Mouse (Mus musculus) forebrain, postnatal 0 days (tissue): ENCODE data around the gene Prtn3. TPM values are rescaled to one million over a fixed set of nuclear protein-coding genes. Genes with fewer than 3 reads are reported as not detected.

Experiments used
- ATAC-seq: fragments of 200-750 bp; cut with Nextera tagmentation; 2 replicates; pipeline ENCODE4 v1.8.0; 2017; ENCODE audit warnings: mild to moderate bottlenecking, moderate library complexity
- DNase-seq: peaks from one replicate; pipeline ENCODE4 v3.0.0-alpha.2; 2015
- H3K27ac ChIP-seq: fragments of 300-500 bp; sonication (generic); 2 replicates; pipeline ENCODE4 v1.5.1; 2014; ENCODE audit warnings: low read depth, mild to moderate bottlenecking, antibody characterized with exemption, low read length, moderate library complexity, mixed read lengths
- H3K27me3 ChIP-seq: fragments of 300-500 bp; sonication (generic); 2 replicates; pipeline ENCODE4 v1.6.1; 2014; ENCODE audit warnings: mild to moderate bottlenecking, low read length, mixed read lengths; ENCODE audit not compliant: insufficient read depth
- H3K36me3 ChIP-seq: fragments of 300-500 bp; sonication (generic); 2 replicates; pipeline ENCODE4 v1.6.1; 2014; ENCODE audit warnings: mild to moderate bottlenecking, moderate library complexity; ENCODE audit not compliant: insufficient read depth
- H3K4me1 ChIP-seq: fragments of 300-500 bp; sonication (generic); 2 replicates; pipeline ENCODE4 v1.6.1; 2014; ENCODE audit warnings: antibody characterized with exemption; ENCODE audit not compliant: insufficient read depth
- H3K4me2 ChIP-seq: fragments of 300-500 bp; sonication (generic); 2 replicates; pipeline ENCODE4 v1.6.1; 2014; ENCODE audit warnings: low read depth, mild to moderate bottlenecking, moderate library complexity
- H3K4me3 ChIP-seq: fragments of 300-500 bp; sonication (generic); 2 replicates; pipeline ENCODE4 v1.5.1; 2014; ENCODE audit warnings: low read depth, low read length, mixed read lengths
- H3K9ac ChIP-seq: fragments of 300-500 bp; sonication (generic); 2 replicates; pipeline ENCODE4 v1.6.1; 2014; ENCODE audit warnings: mild to moderate bottlenecking
- H3K9me3 ChIP-seq: fragments of 300-500 bp; sonication (generic); 2 replicates; pipeline ENCODE4 v1.6.1; 2016; ENCODE audit warnings: low read length
- CTCF ChIP-seq: sonication (generic); IDR thresholded peaks from 2 replicates; pipeline ENCODE4 v1.5.1; 2016; ENCODE audit warnings: antibody characterized with exemption, control low read depth, low read depth
- WGBS: fragments of 180-500 bp; shearing (Covaris S2); extraction: QIAGEN DNeasy Blood & Tissue Kit; methylation state at CpG from one replicate; pipeline ENCODE4 v1.1.7; 2014; 5-methylcytosine and 5-hydroxymethylcytosine counted together
- polyA plus RNA-seq: library from polyadenylated mRNA; unstranded; fragments of >200 nt; fragmentation: Nextera tagmentation; extraction: Ambion mirVana; gene quantifications from 2 replicates; pipeline ENCODE4 v1.2.1, GENCODE M21; 2015
- total RNA-seq: library from RNA; depleted of rRNA; stranded (reverse); fragments of >200 nt; gene quantifications from 2 replicates; pipeline ENCODE4 v1.2.3, GENCODE M21; 2014

Gene Prtn3
- total and polyA plus RNA-seq, 2 experiments from 2014 or later: 4.9 to 15.4 TPM

DNA sequence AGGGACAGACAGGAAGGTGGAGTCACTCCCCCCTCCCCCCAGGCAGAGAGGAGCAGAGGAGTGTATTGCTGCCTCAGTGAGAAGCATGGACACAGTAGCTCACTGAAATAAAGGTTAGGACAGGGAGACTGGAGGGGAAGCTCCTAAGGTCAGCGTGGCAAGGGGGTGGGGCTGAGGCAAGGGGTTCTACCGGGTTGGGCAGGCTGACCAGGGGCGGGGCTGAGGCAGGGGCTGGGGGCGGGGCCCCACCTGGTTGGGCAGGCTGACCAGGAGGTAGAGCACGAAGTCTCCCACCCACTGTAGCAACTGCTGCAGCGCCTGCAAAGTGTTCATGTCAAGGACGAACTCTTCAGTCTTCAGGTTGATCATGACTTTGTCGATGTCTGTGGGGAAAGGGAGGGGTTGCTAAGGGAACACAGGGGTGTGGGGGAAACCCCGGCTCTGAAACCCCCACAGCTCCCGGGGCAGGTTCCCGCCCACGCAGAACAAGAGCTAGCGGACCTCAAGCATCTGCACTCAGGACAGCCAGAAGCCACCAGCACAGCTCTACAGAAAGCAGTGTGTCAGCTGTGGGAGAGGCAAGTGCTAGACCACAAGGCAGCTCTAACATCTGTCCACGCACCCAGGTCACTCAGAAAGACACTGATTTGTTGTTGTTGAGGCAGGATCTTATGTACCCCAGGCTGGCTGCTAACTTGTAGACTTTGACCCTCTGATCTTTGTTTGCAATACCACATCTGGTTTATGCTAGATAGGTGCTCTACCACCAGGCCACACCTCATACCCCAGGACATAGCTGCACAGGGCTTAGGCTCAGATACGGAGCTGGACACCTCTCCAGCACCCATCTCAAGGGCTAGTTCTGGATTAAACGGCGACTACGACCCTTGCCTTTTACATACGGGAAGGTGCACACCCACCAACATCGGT, 23.3 kb downstream of the Prtn3 start:
- DNase-seq: no peak
- 54% methylated on average over 20 of the region's 20 CpGs for WGBS
- Histone ChIP-seq H3K36me3 (peaks cover 53% of the 10 kb centered on the region), H3K9ac (no peak overlapping the region), H3K27ac (no peak overlapping the region), H3K27me3 (no peaks in the 10 kb centered on the region), H3K4me2 (no peak overlapping the region), H3K4me3 (no peak overlapping the region), H3K9me3 (no peaks in the 10 kb centered on the region), H3K4me1 (no peaks in the 10 kb centered on the region)
- no peak for TF ChIP-seq CTCF
- ATAC-seq: no peak

DNA sequence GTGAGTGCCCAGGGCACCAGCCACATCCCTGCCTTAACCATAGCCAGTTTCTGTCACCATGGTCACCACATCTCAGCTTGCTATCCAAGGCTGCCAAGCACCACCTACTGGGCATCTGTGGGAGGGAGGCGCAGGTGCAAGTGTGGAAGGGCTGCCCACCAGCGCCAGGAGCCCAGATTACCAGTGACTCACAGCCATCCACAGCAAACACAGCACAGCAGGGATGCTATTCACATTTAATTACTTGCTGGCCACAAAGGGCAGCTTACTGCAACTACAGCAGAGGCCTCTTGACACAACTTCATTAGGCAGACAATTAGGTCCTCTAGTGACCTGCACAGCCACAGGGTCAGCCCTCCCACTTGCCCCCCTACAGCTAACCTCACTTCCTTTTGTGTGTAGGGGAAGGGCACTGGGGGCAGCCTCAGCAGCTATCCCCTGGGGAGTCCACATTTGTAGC, 26.7 kb downstream of the Prtn3 start:
- H3K27me3 ChIP-seq: no peaks in the 10 kb centered on the region
- ATAC-seq: peak; percentile 88
- no peaks in the 10 kb centered on the region for H3K9me3 ChIP-seq
- no peak overlapping the region for H3K4me2 ChIP-seq
- peak; percentile 61 for TF ChIP-seq CTCF
- WGBS: 10% methylated on average over 2 of the region's 2 CpGs
- H3K9ac ChIP-seq: no peak overlapping the region
- H3K36me3 ChIP-seq: peaks cover 61% of the 10 kb centered on the region
- H3K4me3 ChIP-seq: no peak overlapping the region
- H3K27ac ChIP-seq: peak overlapping the region; percentile 40; the same call in 1 of the 2 replicates
- DNase-seq: peak; percentile 59
- H3K4me1 ChIP-seq: no peaks in the 10 kb centered on the region

DNA sequence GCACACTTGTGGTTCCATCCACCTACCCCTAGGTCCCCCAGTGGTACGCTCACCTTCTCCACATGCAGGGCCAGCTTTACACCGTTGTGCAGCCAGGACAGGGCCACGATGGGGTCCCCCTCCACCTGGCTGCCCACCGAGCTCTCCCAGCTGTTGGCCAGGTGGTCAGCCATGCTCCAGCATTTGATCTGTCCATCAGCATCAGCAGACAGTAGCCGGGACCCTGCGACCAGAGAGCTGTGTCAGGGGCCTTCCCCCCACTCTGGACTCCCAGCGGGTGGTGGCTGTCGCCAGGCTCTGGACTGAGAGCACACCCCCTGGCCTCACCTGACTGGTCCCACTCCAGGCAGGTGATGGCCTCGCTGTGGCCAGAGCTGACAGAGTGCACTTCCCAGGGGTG, 32.4 kb downstream of the Prtn3 start:
- H3K4me2 ChIP-seq: no peak overlapping the region
- no peak for TF ChIP-seq CTCF
- WGBS: 89% methylated on average over 9 of the region's 9 CpGs

DNA sequence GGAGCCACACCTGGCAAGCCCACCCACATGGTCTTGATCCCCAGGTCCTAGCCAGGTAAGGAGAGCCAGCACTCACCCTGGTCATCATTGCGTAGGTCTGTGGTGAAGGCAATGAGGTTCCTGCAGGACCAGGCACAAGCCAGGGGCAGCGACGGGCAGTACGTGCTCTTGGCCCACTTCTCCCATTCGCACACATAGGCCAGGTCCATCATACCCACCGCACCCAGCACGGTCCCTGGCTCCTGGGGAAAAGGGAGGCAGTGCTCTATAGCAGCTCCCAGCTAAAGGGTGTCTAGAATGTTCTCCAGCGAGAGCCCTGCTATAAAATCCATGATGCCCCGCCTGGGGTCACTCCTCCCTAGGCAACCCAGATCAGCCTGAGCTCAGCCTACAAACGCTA, 33.1 kb downstream of the Prtn3 start:
- peaks cover 47% of the 10 kb centered on the region for H3K36me3 ChIP-seq
- DNase-seq (no peak), ATAC-seq (no peak)
- no peak for TF ChIP-seq CTCF
- peaks cover 3% of the 10 kb centered on the region; the same call in 1 of the 2 replicates for H3K4me1 ChIP-seq
- H3K9me3 ChIP-seq: no peaks in the 10 kb centered on the region
- H3K4me2 ChIP-seq: no peak overlapping the region
- H3K9ac ChIP-seq: no peak overlapping the region
- no peak overlapping the region for H3K27ac ChIP-seq
- H3K4me3 ChIP-seq: no peak overlapping the region
- 92% methylated on average over 10 of the region's 10 CpGs for WGBS
- H3K27me3 ChIP-seq: no peaks in the 10 kb centered on the region

More for the DNA sequence above, 32.4 kb downstream of the Prtn3 start:
- peaks cover 3% of the 10 kb centered on the region; the same call in 1 of the 2 replicates for H3K4me1 ChIP-seq
- no peak overlapping the region for H3K27ac ChIP-seq
- H3K9me3 ChIP-seq: no peaks in the 10 kb centered on the region
- no peak overlapping the region for H3K9ac ChIP-seq
- H3K27me3 ChIP-seq: no peaks in the 10 kb centered on the region
- ATAC-seq (no peak), DNase-seq (no peak)
- no peak overlapping the region for H3K4me3 ChIP-seq
- peaks cover 47% of the 10 kb centered on the region for H3K36me3 ChIP-seq

DNA sequence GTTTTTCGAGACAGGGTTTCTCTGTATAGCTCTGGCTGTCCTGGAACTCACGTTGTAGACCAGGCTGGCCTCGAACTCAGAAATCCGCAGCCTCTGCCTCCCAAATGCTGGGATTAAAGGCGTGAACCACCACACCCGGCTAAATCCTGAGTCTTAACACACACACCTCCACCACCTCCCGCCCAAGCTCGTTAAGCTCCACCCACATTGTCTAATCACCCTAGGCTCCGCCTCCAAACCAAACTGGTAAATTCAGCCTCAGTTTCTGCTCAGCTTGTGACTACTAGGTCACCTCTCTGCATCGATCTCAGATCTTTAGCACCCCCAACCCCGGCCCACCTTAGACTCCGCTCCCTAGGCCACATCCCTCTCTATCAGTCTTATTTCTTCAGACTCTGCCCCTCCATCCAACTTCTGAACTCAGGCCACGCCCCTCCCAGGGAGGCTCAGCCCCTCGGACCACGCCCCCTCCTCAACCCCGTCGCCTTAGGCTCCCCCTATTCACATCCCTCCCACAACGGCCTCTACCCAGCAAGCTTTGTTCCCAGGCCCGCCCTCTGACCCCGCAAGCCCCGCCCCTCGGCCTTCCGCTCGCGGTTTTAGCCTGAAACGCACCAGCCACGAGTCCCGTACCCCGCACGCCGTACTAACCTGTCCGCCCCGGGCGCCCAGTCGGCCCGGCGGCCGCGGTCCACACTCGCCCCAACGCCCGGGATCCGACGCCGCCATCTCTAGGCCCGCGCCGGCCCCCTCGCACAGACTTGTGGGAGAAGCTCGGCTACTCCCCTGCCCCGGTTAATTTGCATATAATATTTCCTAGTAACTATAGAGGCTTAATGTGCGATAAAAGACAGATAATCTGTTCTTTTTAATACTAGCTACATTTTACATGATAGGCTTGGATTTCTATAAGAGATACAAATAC, 34.2 kb downstream of the Prtn3 start, which contains the start of gene Med16:
Med16 (minus strand) TSS at position 757 of the 925 bp plus-strand sequence.
- peak within 1 kb of the TSS; percentile 94 for H3K9ac ChIP-seq
- no peaks in the 10 kb centered on the region for H3K9me3 ChIP-seq
- peak; percentile 94 for ATAC-seq
- peak within 1 kb of the TSS; percentile 97 for H3K27ac ChIP-seq
- WGBS: under 1% methylated on average over 52 of the region's 52 CpGs
- DNase-seq: peak; percentile 95
- no peak for TF ChIP-seq CTCF
- H3K4me3 ChIP-seq: peak within 1 kb of the TSS; percentile 69
- H3K4me1 ChIP-seq: peaks cover 3% of the 10 kb centered on the region; the same call in 1 of the 2 replicates
- peak within 1 kb of the TSS; percentile 45 for H3K4me2 ChIP-seq
- H3K27me3 ChIP-seq: no peaks in the 10 kb centered on the region
- H3K36me3 ChIP-seq: peaks cover 41% of the 10 kb centered on the region

DNA sequence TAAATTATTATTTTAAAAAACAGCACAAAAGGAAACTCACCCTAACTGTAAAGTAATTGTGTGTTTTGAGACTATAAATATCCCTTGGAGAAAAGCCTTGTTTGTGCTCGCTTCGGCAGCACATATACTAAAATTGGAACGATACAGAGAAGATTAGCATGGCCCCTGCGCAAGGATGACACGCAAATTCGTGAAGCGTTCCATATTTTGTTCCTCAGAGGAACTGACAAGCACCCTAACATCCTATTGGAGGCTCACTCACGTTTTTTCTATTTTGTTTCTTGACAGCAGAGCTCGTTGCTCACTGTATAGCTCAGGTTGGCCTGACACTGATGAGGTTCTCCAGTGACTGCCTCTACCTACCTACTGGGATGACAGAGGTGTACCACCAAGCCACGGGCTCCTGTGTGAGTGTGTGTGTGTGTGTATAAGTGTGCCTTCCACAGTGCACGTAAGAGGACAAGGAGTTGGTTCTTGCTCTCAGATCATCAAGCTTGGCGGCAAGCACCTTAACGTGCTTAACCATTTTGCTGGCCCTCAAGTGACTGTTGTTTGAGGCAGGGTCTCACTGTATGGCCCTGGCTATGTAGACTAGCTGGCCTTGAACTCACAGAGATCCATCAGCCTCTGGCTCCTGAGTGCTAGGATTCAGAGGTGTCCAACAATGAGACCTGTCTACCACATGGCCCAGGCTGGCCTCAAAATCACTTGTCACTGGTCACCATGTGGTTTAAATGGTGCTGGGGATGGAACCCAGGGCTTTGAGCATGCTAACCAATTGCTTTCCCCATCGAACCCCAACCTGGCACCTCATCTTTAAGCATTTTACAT, 35.0 kb downstream of the Prtn3 start:
- peaks cover 3% of the 10 kb centered on the region; the same call in 1 of the 2 replicates for H3K4me1 ChIP-seq
- ATAC-seq: peak; percentile 71
- peak; percentile 83 for DNase-seq
- no peaks in the 10 kb centered on the region for H3K9me3 ChIP-seq
- H3K4me3 ChIP-seq: peak overlapping the region; percentile 69
- peaks cover 38% of the 10 kb centered on the region for H3K36me3 ChIP-seq
- 17% methylated on average over 14 of the region's 14 CpGs for WGBS
- no peak for TF ChIP-seq CTCF
- peak overlapping the region; percentile 97 for H3K27ac ChIP-seq
- H3K27me3 ChIP-seq: no peaks in the 10 kb centered on the region
- peak overlapping the region; percentile 94 for H3K9ac ChIP-seq
- peak overlapping the region; percentile 45 for H3K4me2 ChIP-seq
